Mouse (Mus musculus): ENCODE results near the gene Cdk5rap1. TPM values are rescaled to one million over a fixed set of nuclear protein-coding genes. Genes with fewer than 3 reads are reported as not detected.

The Cdk5rap1 gene
- 12.0 and 13.4 TPM in 2 replicates for polyA plus RNA-seq (2012; rRNA removed)

GRCm38 (mm10) chr2:154372842-154373500 lies at the start of gene Cdk5rap1:
TSS of gene Cdk5rap1 (minus strand) at chr2:154373010.
- no peak for DNase-seq (ENCODE audit: low read depth)

DNA sequence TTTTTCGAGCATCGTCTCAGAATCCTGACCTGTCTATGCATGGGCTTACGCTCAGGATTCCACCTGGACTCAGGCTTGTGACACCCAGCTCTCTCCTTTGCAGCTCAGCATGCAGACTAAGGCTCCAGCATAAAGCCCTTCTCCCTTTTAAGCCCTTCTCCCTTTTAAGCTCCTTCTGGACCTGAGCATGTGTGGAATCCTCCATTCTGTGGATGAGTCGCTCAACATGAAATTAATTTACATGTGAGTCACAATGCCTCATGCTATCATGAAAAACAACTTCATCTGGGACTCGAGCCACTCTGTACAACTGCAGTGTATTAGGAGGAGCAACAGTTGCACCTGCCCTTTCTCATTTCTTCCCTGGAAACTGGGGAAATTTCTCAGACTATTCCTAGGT lies 49.4 kb upstream of the Cdk5rap1 start:
- DNase-seq (ENCODE audit: low read depth): no peak

DNA sequence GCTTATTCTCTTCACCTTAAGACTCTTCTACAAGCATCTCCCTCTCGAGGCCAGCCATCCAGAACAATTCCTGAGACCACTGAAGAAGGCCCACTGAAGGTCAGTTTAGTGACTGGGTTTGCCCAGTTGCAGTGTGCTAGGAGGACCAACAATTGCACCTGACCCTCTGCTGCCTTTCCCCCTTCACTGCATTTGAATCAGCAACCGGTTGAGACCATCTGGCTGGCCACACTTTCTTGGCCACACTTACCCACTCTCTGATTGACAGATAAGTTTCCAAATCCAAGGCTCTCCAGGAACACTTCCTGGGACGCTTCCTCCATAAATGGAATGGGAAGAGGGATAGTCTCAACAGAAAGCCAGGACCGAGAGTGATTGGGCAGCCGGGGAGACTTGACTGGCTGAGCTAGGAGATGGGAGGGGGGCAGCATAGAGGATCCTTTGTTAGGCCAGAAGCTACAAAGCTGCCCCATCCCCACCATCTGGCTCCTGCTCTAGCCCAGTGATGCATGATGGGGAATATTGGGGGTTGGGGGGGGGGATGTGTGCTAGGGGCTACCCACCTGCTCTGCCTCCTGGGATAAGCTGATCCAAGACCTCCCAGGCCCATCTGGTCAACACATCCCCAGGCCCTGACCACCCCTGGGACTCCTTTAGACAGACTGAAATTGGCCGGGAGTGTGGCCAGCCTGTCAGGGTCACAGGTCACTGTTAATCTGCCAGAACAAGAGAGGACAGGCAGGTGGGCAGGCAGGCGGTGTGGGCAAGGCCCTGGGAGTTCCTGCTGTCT lies 48.3 kb upstream of the Cdk5rap1 start:
- DNase-seq (ENCODE audit: low read depth): no peak

DNA sequence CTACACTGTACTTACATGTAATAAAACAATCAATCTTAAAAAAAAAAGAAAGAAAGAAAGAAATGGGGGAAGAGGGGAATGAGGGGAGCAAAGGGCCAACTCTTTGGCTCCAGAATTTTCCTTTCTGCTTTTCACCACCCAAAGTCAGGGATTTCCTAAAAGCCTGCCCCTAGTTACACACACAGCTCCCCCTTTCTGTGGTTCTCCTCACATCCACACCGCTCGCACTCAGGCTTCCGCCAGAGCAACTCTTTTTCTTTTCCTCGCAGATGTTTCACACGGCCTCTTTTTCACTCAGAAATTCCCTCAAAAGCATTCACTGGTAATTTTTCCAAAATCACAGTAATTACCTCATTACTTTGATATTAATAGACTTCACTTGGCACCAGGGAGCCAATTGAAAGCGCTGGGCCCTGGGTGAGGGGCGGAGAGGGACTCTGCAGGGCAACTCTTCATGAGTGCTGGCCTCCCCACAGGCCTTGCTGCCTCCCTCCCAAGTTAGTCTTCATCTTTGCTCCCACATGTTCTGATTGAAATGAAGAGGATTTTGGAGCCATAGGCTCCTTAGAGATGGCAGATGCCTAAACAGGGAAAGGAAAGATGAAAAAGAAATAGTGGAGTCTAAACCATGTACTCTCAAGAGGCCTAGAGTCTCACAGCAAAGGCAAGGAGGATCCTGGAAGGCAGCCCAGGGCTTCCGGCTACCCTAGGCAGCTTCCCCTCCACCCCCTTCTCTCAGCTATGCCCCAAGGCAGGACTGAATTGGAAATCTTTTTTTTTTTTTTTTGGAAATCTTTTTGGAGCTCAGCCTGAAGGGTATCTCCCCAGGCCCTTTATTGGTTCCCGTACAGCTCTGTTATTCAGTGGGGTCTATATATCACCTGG lies 47.1 kb upstream of the Cdk5rap1 start:
- DNase-seq (ENCODE audit: low read depth): no peak

DNA sequence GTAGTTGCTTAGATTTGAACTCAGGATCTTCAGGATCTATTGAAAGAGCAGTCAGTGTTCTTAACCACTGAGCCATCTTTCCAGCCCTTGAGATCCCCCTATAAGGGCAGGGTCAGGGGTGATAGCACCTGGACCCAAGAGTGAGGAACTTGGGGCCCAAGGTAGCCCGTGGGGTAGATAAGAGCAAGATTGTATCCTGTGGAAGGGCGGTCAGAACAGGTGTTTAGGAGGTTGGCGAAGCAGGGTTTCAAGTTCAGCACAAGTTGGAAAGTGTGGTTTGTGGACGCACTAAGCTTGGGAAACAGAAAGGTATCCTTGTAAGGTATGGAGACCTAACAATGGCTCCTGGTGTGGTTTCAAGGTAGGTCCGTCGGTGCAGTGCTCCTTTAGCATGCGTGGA lies 45.2 kb upstream of the Cdk5rap1 start:
- DNase-seq (ENCODE audit: low read depth): no peak

DNA sequence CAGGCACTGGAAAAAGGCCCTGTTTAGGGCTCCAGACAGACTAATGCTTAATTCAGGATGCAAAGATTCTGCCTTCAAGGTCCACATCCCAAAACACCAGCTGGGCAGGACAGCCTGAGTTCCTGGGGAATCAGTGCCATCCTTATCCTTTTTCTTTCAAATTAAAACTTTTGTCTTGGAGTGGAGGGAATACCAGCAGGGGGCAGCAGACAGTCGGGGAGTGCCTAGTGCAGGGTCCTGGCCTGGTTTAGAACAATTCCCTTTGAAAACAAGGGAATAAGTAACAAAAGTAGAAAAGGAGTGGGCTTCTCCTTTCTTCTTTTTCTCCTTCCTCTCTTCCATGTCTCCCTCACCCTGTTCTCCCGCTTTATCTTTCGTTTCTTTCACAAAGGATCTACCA lies 44.3 kb upstream of the Cdk5rap1 start:
- DNase-seq (ENCODE audit: low read depth): no peak

- no peak for DNase-seq (ENCODE audit: low read depth)
These were observed 39.3 kb upstream of the Cdk5rap1 start for GRCm38 (mm10) chr2:154412018-154412666.

GRCm38 (mm10) chr2:154410355-154410754 lies 37.5 kb upstream of the Cdk5rap1 start:
- no peak for DNase-seq (ENCODE audit: low read depth)

DNA sequence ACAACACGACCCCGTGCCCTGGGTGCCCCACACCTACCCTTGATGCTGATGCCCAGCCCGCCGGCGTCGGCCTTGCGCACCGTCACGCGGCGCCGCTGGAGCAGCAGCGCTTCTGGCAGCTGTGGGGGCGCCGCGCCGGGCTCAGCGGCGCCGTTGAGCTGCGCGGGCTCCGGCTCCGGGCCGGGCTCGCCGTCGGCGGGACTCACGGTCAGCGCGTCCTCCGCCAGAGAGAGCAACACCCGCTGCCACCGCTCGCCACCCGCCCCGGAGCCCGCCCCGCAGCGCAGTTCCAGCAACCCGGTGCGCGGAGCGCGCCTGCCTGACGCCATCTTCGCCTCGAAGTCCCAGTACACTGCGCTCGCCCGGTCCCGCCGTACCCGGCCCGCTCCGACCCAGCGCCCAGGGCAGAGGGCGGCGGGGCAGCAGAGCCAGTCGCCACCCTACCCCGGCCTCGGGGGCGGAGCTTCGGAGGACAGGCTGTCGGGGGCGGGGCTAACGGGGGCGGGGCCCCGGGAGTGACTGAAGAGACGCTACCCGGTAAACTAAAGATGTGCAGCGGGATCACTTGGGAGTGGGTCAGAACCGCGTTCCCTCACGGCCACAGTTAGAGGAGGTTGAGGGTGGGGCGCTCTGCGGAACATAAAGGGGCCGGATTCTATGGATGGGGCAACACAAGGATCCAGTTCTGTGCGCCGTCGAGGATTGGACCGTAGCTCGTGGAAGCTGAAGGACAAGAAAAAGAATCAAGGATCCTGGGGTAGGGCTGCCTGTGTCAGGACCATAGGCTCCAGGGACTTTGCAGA lies 35.0 kb upstream of the Cdk5rap1 start, which contains the start of gene Snta1:
Gene Snta1, minus strand, starts transcription at position 457 of the 803 bp plus-strand sequence.
- no peak for DNase-seq (ENCODE audit: low read depth)

DNA sequence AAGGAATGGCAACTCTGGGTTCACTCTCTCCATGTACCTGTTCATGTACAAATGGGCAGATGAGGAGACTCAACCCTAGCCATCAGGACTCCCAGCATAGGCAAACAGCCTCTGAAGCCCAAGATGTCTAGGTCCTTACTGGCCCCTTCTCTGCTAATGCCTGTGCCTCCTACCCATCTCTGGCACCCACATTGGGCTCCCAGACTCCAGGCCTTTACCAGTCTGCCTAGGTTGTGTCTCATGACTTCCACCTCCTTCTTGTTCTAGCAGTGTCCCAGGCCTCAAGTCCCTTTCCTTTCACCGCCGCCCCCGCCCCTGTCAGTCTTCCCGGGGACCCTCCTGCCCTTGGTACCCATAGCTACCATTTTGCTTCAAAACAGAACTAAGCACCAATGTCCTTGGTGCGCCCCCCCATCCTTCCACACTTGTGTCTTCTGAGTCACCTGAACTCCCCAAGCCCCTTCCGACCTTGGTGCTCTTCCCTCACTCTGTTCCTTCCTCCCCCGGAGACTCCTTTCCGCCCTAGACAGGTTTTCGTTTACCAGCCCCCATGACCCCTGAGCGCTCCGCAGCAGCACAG lies 34.3 kb upstream of the Cdk5rap1 start:
- no peak for DNase-seq (ENCODE audit: low read depth)

- DNase-seq (ENCODE audit: low read depth): no peak
These were observed 32.7 kb upstream of the Cdk5rap1 start for GRCm38 (mm10) chr2:154405447-154405994.

- DNase-seq (ENCODE audit: low read depth): no peak
These were observed 30.0 kb upstream of the Cdk5rap1 start for GRCm38 (mm10) chr2:154402811-154403210.

DNA sequence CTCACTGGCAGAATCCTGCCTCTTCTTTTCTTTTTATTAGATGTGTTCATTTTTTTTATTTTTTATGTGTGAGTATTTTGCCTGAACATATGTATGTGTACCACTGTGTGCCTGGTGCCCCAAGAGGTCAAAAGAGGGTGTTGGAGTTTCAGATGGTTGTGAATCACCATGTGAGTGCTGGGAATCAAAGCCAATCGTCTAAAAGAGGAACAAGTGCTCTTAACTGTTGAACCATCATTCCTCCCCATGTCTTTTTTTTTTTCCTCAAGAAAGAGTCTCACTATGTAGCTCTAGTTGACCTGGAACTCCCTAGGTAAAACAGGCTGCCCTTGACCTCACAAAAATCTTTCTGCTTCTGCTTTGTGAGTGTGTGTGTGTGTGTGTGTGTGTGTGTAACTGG lies 29.2 kb upstream of the Cdk5rap1 start:
- DNase-seq (ENCODE audit: low read depth): no peak

- peak; percentile 63 for DNase-seq (ENCODE audit: low read depth)
These were observed 26.5 kb upstream of the Cdk5rap1 start for GRCm38 (mm10) chr2:154399325-154399724.

DNA sequence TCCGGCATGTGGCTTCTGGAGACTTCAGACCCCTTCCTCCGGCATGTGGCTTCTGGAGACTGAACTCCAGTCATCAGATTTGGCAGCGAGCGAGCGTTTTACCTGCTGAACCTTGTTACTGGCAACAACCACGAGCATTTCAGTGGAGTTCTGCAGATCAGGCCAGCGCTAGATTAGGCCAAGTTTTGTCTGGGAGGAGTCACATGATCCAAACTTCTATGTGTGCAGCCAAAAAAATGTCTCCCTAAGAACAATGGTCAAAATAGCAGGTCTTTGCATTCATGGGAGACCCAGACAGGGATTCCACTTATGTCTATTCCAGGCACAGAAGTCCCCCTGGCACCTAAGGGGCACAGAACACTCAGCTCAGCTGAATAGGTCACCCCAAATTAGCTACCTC lies 25.5 kb upstream of the Cdk5rap1 start:
- peak; percentile 59 for DNase-seq (ENCODE audit: low read depth)

DNA sequence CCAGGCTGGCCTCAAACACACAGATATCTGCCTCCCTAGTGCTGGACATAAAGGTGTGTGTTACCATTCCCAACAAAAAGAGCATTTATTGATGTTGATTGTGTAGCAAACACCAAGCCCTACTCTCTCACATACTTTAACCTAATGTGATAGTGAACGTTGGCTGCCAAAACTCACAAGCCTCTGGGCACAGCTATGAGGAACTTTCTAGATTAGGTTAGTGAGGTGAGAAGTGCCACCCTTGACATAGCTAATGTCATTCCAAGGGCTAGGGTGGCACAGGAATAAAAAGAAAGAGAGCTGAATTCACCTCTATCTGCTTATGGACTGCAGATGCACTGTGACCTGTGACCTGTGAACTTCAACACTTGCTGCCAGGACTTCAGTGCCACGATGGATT lies 23.7 kb upstream of the Cdk5rap1 start:
- DNase-seq (ENCODE audit: low read depth): no peak

GRCm38 (mm10) chr2:154394602-154395001 lies 21.8 kb upstream of the Cdk5rap1 start:
- DNase-seq (ENCODE audit: low read depth): no peak

- no peak for DNase-seq (ENCODE audit: low read depth)
These were observed 17.6 kb upstream of the Cdk5rap1 start for GRCm38 (mm10) chr2:154390180-154390964.

DNA sequence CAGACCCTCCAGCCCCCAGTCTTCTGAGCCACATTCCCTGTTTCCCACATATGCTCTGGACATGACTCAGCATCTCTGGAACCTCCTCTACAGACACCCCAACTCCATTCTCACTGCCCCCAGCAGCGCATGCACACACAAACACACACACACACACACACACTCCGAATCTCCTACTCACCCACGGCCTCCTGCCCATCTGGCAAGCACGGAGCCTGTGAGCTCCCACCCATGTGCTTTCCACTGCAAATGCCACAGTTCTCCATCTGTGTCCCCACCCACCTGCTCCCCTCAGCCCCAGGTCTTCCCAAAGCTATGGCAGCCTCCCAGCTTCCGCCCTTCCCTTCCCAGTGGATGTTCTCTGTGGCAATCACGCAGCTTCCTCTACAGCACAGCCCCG lies 6.3 kb upstream of the Cdk5rap1 start:
- DNase-seq (ENCODE audit: low read depth): no peak

All from gonadal fat pad, adult 2 months (tissue).